Mouse (Mus musculus): Measurements from ENCODE around the gene Tex14. TPM values are rescaled to one million over a fixed set of nuclear protein-coding genes. Genes with fewer than 3 reads are reported as not detected.

Gene Tex14
- polyA plus RNA-seq, 1 experiment = 2.8 TPM

DNA sequence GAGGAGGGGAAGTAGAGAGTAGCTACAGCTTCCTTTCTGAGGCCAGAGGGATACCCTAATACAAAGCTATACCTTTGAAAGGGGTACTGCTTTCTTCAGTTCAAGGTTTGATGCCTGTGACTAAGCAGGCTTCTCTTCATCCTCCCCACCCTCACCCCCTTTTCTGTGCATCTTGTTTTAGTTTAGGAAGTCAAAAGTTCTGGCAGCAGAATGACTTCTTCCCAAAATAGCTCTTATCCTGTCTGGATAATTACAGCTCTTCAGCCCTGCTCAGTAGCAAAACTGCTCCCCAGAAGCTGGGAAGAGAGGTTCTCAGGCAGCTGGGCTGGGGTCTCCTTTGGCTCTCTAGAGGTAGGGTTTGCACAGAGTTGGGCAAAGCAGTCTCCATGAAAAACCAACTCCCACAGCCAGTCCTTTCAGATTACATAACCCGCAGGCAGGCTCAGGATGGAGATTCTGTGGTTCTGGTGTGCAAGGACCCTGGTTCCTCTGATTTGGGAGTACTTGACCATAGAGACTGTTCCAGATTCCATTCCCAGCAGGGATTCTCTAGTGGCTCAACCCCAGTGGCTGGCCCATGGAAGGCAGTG lies 166.6 kb downstream of the Tex14 start:
- no peak for DNase-seq (ENCODE audit: low spot score)

DNA sequence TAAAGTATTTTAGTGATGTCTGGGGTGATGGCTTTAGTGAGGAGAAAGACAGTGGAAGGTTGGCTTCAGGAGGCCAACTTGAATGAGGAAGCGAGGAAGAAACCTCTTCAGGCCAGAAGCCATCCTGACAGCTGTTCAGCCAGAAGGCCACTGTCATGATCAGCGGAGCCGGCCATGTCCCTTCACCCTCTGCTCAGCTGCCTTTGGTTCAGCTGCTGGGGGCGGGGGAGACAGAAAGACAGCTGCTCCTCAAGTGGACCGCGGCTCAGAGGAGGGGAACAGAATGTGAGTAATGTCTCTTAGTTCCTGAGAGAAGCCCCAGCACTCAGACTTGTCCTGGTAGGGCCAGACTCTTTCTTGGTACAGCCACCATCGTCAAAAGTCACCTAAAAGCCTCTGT lies 168.9 kb downstream of the Tex14 start:
- DNase-seq (ENCODE audit: low spot score) = no peak

- DNase-seq (ENCODE audit: low spot score) = no peak
Measured at GRCm38 (mm10) chr11:87574520-87575180, 169.8 kb downstream of the Tex14 start.

GRCm38 (mm10) chr11:87577601-87578248 lies 172.9 kb downstream of the Tex14 start:
- DNase-seq (ENCODE audit: low spot score) = no peak

DNA sequence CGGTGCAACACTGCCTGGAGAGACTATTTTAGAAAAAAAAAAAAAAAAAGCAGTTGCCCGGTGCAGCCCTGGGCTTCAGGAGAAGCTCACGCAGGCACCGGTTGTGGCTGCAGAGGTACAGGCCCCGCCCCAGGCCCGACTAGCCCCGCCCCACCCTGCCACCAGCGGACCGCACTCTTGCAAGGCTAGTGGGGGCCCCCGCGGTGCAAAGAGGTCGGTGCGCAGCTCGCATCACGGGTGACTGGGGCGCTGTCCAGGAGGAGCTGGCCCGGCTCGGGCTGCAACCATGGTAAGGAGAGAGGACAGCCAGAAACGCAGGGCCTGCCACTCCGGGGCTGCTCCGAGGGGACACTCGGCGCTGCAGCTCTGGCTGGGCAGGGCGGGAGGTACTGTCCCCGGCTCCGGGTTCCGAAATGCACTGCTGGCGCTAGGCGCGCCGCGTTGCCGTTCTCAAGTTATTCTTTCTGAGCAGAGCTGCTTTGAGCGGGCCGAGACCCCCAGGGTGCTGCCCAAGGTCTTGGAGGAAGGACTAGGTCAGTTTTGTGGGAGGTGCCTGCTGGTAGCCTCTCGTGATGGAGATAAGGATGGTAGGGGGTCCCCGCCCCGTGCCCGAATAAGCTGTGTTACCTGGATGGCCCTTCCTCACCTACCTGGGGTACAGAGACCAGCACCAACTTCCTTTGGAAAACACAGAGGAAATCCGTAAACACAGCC lies 173.5 kb downstream of the Tex14 start:
- DNase-seq (ENCODE audit: low spot score) = peak; percentile 57

DNA sequence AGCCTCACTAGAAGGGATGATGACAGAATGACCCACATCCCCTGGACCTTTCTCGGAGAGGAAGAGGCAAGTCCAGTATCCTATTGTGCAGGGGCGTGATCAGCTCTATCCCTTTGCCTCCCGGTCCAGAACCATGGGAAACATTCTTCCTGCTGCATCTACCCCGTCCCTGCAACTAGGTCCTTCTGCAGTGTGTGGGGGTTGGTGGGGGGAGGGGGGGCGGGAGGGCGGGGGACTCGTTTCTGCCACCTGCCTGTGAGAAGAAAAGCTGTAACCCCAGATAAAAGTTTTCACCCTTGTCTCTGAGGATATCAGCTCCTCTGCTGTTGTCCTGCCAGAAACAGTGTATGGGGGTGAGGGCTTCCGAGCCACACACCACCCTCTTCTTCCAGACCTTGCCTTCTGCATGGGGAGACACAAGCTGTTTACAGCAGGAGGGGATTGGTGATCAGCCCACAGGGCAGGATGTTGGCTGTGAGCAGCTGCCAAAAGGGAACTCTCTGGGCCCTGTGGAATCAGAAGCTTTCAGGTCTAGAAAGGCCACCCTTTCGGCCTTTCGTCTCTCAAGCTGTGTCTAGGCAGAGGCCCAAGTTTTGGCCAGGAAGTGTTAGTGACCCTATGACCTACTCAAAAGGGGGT lies 174.2 kb downstream of the Tex14 start:
- no peak for DNase-seq (ENCODE audit: low spot score)

- DNase-seq (ENCODE audit: low spot score) = no peak
Measured at GRCm38 (mm10) chr11:87579713-87580112, 174.8 kb downstream of the Tex14 start.

GRCm38 (mm10) chr11:87580543-87581085 lies 175.7 kb downstream of the Tex14 start:
- no peak for DNase-seq (ENCODE audit: low spot score)

DNA sequence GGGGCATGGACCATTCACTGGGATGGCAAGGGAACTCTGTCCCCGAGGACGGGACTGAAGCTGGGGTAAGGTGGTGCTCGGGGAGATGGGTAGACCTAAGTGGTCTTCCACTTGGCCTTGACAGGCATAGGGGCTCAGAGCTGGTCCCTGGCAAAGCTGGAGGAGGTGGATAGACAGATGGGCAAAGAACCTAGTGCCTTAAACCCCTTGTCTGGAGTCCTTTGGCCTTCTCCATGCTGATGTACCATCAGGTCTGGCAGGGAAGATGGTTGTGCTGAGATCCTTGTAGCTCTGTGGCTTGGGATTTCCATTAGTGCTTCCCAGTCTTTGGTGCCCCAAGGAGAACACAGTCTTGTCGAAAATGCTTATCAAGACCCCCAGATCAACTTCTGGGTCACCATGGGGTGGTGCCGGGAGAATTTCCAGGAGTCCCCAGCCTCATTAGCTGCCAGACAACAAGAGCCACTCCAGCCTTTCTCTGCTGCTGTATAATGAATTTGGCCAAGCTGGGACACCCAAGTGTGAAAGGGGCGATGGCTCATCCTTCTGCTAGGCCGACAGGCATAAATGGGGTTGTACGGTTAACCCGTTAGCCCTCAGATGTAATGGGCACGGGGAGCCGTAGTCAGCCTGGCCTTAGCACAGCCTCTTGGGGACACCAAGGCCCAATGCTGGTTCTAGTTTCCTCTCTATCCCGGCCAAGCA lies 176.4 kb downstream of the Tex14 start:
- no peak for DNase-seq (ENCODE audit: low spot score)

DNA sequence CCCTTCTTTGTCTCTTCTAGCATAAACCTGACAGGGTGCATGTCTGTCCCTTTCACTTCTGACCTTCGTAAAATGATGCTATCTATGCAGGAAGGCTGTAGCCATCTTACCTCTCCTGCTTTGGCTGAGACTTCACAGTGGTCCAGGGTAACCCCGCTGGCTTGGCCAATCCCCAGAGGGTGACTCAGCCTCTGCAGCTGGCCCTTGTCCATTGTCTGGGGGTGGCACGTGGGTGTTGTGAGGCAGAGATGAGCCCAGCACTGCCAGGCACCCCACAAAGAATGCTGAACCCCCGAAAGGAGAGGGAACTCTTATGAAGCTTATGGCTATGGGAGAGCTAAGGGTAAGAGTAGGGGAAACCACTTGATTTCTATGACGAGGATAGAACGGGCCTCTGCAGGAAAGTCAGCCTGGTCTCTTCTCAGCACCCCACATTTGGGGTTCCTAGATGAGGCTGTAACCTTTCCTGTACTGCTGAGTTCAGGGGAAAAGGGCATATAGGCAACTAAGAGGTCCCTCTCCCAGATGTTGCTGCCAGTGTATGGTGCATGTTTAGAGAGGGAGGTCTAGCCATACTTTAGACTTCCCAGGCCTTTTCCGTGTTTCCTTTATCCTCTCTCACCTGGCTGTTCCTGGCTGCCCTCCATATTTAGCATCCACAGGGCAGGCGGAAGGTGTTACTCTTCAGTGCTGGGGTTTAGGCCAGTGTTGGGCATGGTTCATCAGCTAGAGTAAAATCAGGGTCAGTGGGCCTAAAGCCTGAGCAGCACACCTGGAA lies 177.3 kb downstream of the Tex14 start:
- no peak for DNase-seq (ENCODE audit: low spot score)

DNA sequence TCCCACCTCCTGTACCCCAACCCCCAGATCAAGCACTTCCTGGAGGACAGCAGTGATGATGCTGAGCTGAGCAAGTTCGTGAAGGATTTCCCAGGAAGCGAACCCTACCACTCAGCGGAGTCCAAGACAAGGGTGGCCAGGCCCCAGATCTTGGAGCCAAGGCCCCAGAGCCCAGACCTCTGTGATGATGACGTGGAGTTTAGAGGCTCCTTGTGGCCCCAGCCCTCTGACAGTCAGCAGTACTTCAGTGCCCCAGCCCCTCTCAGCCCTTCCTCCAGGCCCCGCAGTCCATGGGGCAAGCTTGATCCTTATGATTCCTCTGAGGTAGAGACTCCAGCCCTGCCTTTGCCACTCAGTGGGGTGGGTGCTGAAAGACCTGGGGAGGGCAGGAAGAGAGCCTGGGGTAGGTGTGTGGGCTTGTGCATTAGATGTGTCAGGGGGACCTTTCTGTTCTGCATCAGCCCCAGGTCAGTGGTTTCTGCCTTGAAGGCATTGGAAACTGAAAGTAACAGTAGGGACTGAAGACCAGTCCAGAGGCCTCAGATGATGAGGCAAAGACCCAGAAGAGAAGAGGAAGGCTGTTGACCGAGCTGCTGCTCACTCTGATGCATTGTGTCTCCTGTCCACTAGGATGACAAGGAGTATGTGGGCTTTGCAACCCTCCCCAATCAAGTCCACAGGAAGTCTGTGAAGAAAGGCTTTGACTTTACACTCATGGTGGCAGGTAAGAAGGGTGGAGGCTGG lies 178.6 kb downstream of the Tex14 start:
- no peak for DNase-seq (ENCODE audit: low spot score)

GRCm38 (mm10) chr11:87584711-87585505 lies 180.0 kb downstream of the Tex14 start:
- DNase-seq (ENCODE audit: low spot score) = no peak

- DNase-seq (ENCODE audit: low spot score) = no peak
Measured at GRCm38 (mm10) chr11:87587211-87587874, 182.5 kb downstream of the Tex14 start.

- DNase-seq (ENCODE audit: low spot score) = no peak
Measured at GRCm38 (mm10) chr11:87589605-87590004, 184.7 kb downstream of the Tex14 start.

DNA sequence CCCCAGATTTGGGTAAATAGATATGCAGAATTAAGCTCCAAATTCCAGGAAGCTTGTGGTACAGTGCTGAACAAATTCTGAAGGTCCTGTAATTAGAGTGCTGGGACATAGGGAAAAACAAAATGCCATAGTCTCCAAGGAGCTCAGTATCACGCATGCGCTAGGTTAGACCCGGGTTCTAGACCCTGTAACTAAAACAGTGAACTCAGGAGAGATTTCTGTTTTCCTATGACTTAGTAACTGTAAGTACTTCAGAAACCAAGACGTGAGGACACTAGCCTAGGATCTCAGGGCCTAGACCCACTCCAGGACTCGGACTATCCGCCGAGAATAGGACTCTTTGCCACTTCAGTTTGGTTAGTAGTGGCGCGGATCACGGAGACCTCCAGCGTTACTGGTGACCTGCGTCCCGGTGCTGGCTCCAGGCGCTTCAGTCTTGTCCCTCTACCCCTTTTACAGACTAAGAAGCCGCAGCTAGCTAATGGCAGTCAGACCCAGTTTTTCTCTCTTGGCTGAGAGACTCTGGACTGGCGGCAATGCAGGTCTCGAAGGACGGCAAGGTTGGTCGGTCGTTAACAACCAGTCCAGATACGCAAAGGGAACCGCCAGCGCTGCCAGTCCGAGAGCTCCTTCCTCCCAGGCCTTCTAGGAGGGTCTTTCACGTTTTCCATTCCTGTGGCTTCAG lies 186.1 kb downstream of the Tex14 start:
- no peak for DNase-seq (ENCODE audit: low spot score)

- peak; percentile 97 for DNase-seq (ENCODE audit: low spot score)
Measured at GRCm38 (mm10) chr11:87591526-87592353, 186.9 kb downstream of the Tex14 start, which contains the start of gene Mtmr4. Mtmr4 (plus strand) TSS chr11:87592162.

DNA sequence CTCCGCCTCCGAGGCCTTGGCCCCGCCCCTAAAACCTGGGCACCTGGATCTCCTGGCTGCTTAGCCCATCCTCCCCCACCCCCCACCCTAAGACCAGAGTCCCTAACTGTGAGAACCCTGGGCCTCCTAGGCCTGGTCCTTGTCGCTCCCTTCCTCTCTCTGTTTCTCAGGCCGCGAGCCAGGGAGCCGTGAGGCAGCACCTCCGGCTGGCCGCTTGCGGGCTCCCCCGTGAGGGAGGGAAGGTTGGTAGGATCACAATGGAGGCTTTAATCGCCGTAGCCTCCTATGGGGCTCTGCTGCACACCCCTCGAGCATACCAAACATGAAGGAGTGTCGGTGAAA lies 187.5 kb downstream of the Tex14 start:
- no peak for DNase-seq (ENCODE audit: low spot score)
